ENCODE assay signal across 26 mouse cellular contexts in the genomic region with DNA sequence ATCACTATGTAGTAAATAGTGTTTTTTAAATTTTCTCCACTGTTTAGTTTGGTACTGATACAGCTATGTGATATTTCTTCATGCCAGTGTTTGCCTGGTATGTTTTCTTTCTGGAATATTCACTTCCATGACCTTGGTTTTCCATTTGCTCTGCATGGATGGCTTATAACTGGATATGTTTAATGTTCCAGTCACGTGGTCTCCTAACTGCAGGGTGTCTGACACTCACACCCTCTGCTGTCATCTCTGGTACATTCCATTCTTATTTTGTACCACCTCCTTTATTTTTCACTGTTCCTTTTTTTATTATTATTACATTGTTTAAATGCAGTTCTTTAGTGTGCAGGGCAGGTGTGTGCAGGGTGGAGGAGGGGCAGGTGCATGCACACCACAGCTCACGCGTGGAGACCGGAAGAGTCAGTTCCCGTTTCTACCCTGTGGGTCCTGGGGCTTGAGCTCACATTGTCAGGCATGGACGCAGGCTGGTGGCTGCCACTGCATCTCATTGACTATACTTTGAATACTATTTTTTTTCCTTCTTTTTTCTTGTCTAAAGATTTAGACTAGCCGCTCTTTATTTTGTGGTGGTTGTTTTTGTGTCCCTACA. TPM values are rescaled to one million over a fixed set of nuclear protein-coding genes. Genes with fewer than 3 reads are reported as not detected.
A peak's percentile ranks its signal among the peaks of the same experiment; 100 is the strongest.
DNase-seq lines count a peak whose midpoint lies in the region; ATAC-seq and TF ChIP-seq lines count a peak whose summit lies in the region.
"Had no signal": no experiment of that assay in that cellular context is flagged by ENCODE, and none has a peak within 500 bp of the region (broad histone marks: within the 10 kb centered on the region; RNA-seq: fewer than 3 reads in every experiment).

No protein-coding gene starts in this region.

- no peak overlapping the region for H3K27ac ChIP-seq in midbrain, embryonic 16.5 days (ENCODE audit: low read length)
- H3K27ac ChIP-seq: embryonic facial prominence, embryonic 12.5 days; forebrain, embryonic 13.5 days; layer of hippocampus, adult 2 months; limb, embryonic 15.5 days; midbrain, embryonic 13.5 days had no signal

- no peaks in the 10 kb centered on the region for H3K27me3 ChIP-seq in midbrain, embryonic 16.5 days (ENCODE audit: control insufficient read depth, insufficient read depth, low read depth, low read length)
- H3K27me3 ChIP-seq: embryonic facial prominence, embryonic 12.5 days; forebrain, embryonic 13.5 days; limb, embryonic 15.5 days; midbrain, embryonic 13.5 days had no signal

- peak; percentile 3 for DNase-seq in CD4-positive, CD25-positive, alpha-beta regulatory T cell, adult 2 months (ENCODE audit: low read depth, low spot score)
- peak; percentile 8 to 32 for DNase-seq in lung, postnatal 4 days
- DNase-seq in lung, adult 2 months, result no peak
- peak; percentile 50 for DNase-seq in spleen, adult 12 weeks (ENCODE audit: low spot score)
- no peak for DNase-seq in left cerebral cortex, postnatal 25 days (ENCODE audit: low spot score in 2 of 2)
- no peak for DNase-seq in thymus, postnatal 14 days
- DNase-seq: adrenal gland, adult 2 months; cerebellum, adult 9-11 months; gastrocnemius, postnatal 25 days; heart, postnatal 14 days; kidney, adult 18-20 months; kidney, postnatal 14 days; layer of hippocampus, postnatal 36 days; right cerebral cortex, postnatal 14 days; thymus, postnatal 4 days had no signal

- 0 out of 2 replicates have a peak, but pooled peaks cover 3% of the 10 kb centered on the region for H3K9me3 ChIP-seq in midbrain, embryonic 16.5 days (replicated peaks; ENCODE audit: control insufficient read depth, low read length, poor library complexity, severe bottlenecking)
- H3K9me3 ChIP-seq: embryonic facial prominence, embryonic 12.5 days; forebrain, embryonic 13.5 days; limb, embryonic 15.5 days; midbrain, embryonic 13.5 days had no signal

- no peaks in the 10 kb centered on the region for H3K4me1 ChIP-seq in lung, adult 2 months (ENCODE audit: control insufficient read depth, insufficient read depth, low read length)
- no peaks in the 10 kb centered on the region for H3K4me1 ChIP-seq in midbrain, embryonic 16.5 days (ENCODE audit: control insufficient read depth, insufficient read depth, low read length)
- H3K4me1 ChIP-seq: embryonic facial prominence, embryonic 12.5 days; forebrain, embryonic 13.5 days; limb, embryonic 15.5 days; midbrain, embryonic 13.5 days had no signal

- H3K4me3 ChIP-seq in lung, adult 2 months (replicated peaks; ENCODE audit: extremely low read depth, low read depth, low read length), result no peak overlapping the region
- no peak overlapping the region for H3K4me3 ChIP-seq in midbrain, embryonic 16.5 days (ENCODE audit: low read depth, low read length)
- H3K4me3 ChIP-seq: embryonic facial prominence, embryonic 12.5 days; erythroblast, embryonic 14.5 days; forebrain, embryonic 13.5 days; layer of hippocampus, adult 2 months; limb, embryonic 15.5 days; midbrain, embryonic 13.5 days; myocyte had no signal

- TF ChIP-seq CTCF in lung, adult 2 months (IDR thresholded peaks at IDR 0.05; ENCODE audit: insufficient read depth, low read length), result no peak

- WGBS in lung, adult 2 months, result 61% methylated on average over 7 of the region's 7 CpGs
- WGBS in midbrain, embryonic 16.5 days, result 80% methylated on average over 7 of the region's 7 CpGs

- H3K4me2 ChIP-seq in midbrain, embryonic 16.5 days (ENCODE audit: low read length), result no peak overlapping the region
- H3K4me2 ChIP-seq: embryonic facial prominence, embryonic 12.5 days; forebrain, embryonic 13.5 days; heart, embryonic 11.5 days; limb, embryonic 15.5 days; midbrain, embryonic 13.5 days had no signal

- H3K9ac ChIP-seq in midbrain, embryonic 16.5 days (ENCODE audit: low read depth, low read length), result no peak overlapping the region
- H3K9ac ChIP-seq: embryonic facial prominence, embryonic 12.5 days; forebrain, embryonic 13.5 days; limb, embryonic 15.5 days; midbrain, embryonic 13.5 days had no signal

- ATAC-seq in CD4-positive, CD25-positive, alpha-beta regulatory T cell, adult 4 months, result no peak
- ATAC-seq in midbrain, embryonic 16.5 days, result no peak
- ATAC-seq: forebrain, embryonic 13.5 days; hindbrain, embryonic 16.5 days; midbrain, embryonic 13.5 days had no signal

- intact Hi-C loops in left cerebral cortex, postnatal 25 days (cut with DNase I), result no loop called here

- TF ChIP-seq POLR2A in lung, adult 2 months (IDR thresholded peaks at IDR 0.05; ENCODE audit: borderline replicate concordance, extremely low read depth, low read depth, low read length), result no peak

- no peaks in the 10 kb centered on the region for H3K36me3 ChIP-seq in midbrain, embryonic 16.5 days (ENCODE audit: control insufficient read depth, insufficient read depth, low read length)
- H3K36me3 ChIP-seq: embryonic facial prominence, embryonic 12.5 days; limb, embryonic 15.5 days; midbrain, embryonic 13.5 days had no signal

RNA-seq across cellular contexts. Expression of a gene that starts 46.5 kb away (rescaled TPM):
- polyA plus RNA-seq in CD4-positive, CD25-positive, alpha-beta regulatory T cell, adult 4 months (2017; shearing (Covaris generic)), result 10 to 100 TPM; 40.2 to 43.9 TPM
- polyA plus RNA-seq in lung, adult 2 months (2012; rRNA removed), result 93.3 and 95.5 TPM in 2 replicates
- 100 to 1,000 TPM in 1 of 2 experiments, 10 to 100 TPM in 1; 93.5 to 102 TPM for total RNA-seq in left cerebral cortex, postnatal 25 days (2021)
- 142 and 145 TPM in 2 replicates for polyA plus RNA-seq in midbrain, embryonic 16.5 days (2015; fragmentation: Nextera tagmentation; extraction: Ambion mirVana)

RNA-seq across cellular contexts. Expression of a gene that starts 47.1 kb away (rescaled TPM):
- polyA plus RNA-seq in CD4-positive, CD25-positive, alpha-beta regulatory T cell, adult 4 months (2017; shearing (Covaris generic)), result not detected
- 0.47 and 1.2 TPM in 2 replicates for polyA plus RNA-seq in lung, adult 2 months (2012; rRNA removed)
- not detected for total RNA-seq in left cerebral cortex, postnatal 25 days (2021)
- 3.1 and 3.5 TPM in 2 replicates for polyA plus RNA-seq in midbrain, embryonic 16.5 days (2015; fragmentation: Nextera tagmentation; extraction: Ambion mirVana)
- total RNA-seq: adrenal gland, adult 2 months; gastrocnemius, postnatal 25 days; heart, postnatal 14 days; layer of hippocampus, adult 2 months; layer of hippocampus, postnatal 36 days had no signal
- polyA plus RNA-seq: erythroblast, embryonic 14.5 days had no signal

Comparison
In these comparisons a context has a peak if more than half of its experiments do, and no peak if none do; other contexts are left out.
1. DNase-seq: peak in CD4-positive, CD25-positive, alpha-beta regulatory T cell, adult 2 months (single experiment), lung, postnatal 4 days (2 of 2) and spleen, adult 12 weeks (single experiment); none in lung, adult 2 months (single experiment), left cerebral cortex, postnatal 25 days (0 of 2) and thymus, postnatal 14 days (single experiment).